ENCODE assay signal across 8 mouse cellular contexts in genomic region chr13:110368556-110369040, GRCm38 (mm10). TPM values are rescaled to one million over a fixed set of nuclear protein-coding genes. Genes with fewer than 3 reads are reported as not detected.
DNase-seq lines count a peak whose midpoint lies in the region; ATAC-seq and TF ChIP-seq lines count a peak whose summit lies in the region.
"Not testable (repeated sequence)": the region's sequence is repeated elsewhere in the genome, so short reads cannot be mapped to it uniquely, and the experiment has no call there.
"Had no signal": no experiment of that assay in that cellular context is flagged by ENCODE, and none has a peak within 500 bp of the region (broad histone marks: within the 10 kb centered on the region; RNA-seq: fewer than 3 reads in every experiment).

No protein-coding gene starts in this region.

- not testable (repeated sequence) for H3K4me2 ChIP-seq in midbrain, embryonic 14.5 days (ENCODE audit: low read length)

- H3K9ac ChIP-seq in midbrain, embryonic 14.5 days (replicated peaks; ENCODE audit: low read length) = not testable (repeated sequence)

- H3K4me1 ChIP-seq in midbrain, embryonic 14.5 days (ENCODE audit: control insufficient read depth, insufficient read depth, low read length) = not testable (repeated sequence)

- CTCF ChIA-PET in Patski (lab: Charles Lee) = interaction anchor here (0.6 to 1.2 kb wide), 5 partner anchors 294 to 762 kb away, joined by 3 read pairs; no protein-coding TSS in a partner anchor

- not testable (repeated sequence) for ATAC-seq in Patski
- ATAC-seq in midbrain, embryonic 14.5 days (ENCODE audit: low FRiP score, low TSS enrichment) = peak; percentile 48; the same call in 1 of the 2 replicates

- POLR2A ChIA-PET in Patski (lab: Charles Lee) = not testable (repeated sequence)

- not testable (repeated sequence) for H3K9me3 ChIP-seq in midbrain, embryonic 14.5 days (ENCODE audit: control insufficient read depth, low read length)

- peak; percentile 41 for TF ChIP-seq CTCF in Patski (IDR thresholded peaks at IDR 0.05)
- TF ChIP-seq CTCF in gastrocnemius, adult 2 months (IDR thresholded peaks at IDR 0.05) = peak; percentile 94

- H3K27me3 ChIP-seq in Patski; midbrain, embryonic 14.5 days (ENCODE audit: control insufficient read depth, insufficient read depth, low read length): not testable (repeated sequence)

- H3K4me3 ChIP-seq in gastrocnemius, adult 2 months; midbrain, embryonic 14.5 days (replicated peaks; ENCODE audit: low read depth, low read length): not testable (repeated sequence)

- not testable (repeated sequence) for H3K36me3 ChIP-seq in midbrain, embryonic 14.5 days (ENCODE audit: control insufficient read depth, insufficient read depth, low read length)

- 50% methylated on average over 6 of the region's 6 CpGs for WGBS in midbrain, embryonic 14.5 days

- in situ Hi-C loops in Patski (cut with MboI; ENCODE audit: low pct_unique_long_range_greater_than_20kb) = loop anchor here (10.0 to 25.0 kb wide), 2 partner anchors 444 to 581 kb away; no protein-coding TSS in a partner anchor

- not testable (repeated sequence) for H3K27ac ChIP-seq in gastrocnemius, adult 2 months; midbrain, embryonic 14.5 days (replicated peaks; ENCODE audit: low read depth, low read length)

- DNase-seq in Patski (ENCODE audit: low read depth, low spot score) = not testable (repeated sequence)
- peak; percentile 69 to 78 for DNase-seq in cerebellum, postnatal 14 days
- DNase-seq in gastrocnemius, adult 2 months = peak; percentile 32
- peak; percentile 38 for DNase-seq in kidney, adult 11 months
- DNase-seq in left cerebral cortex, postnatal 10 days (ENCODE audit: extremely low spot score in 1 of 2, low spot score in 2 of 2) = peak; percentile 33 to 56
- peak; percentile 87 for DNase-seq in midbrain, embryonic 14.5 days
- peak; percentile 37 for DNase-seq in right cerebral cortex, postnatal 4 days

- intact Hi-C loops in gastrocnemius, adult 2 months (cut with DNase I) = loop anchor here (1.0 kb wide), 1 partner anchor 306 kb away; no protein-coding TSS in a partner anchor
- intact Hi-C loops in left cerebral cortex, postnatal 10 days (cut with DNase I) = loop anchor here (2.0 to 10.0 kb wide), 2 partner anchors 306 to 444 kb away; no protein-coding TSS in a partner anchor

RNA-seq across cellular contexts. Expression of gene Gapt, which starts 11.6 kb away (rescaled TPM):
- polyA plus RNA-seq in Patski (2021) = not detected
- under 1 TPM; 0.13 to 0.14 TPM for total RNA-seq in gastrocnemius, adult 2 months (2021)
- total RNA-seq in left cerebral cortex, postnatal 10 days (2021) = not detected
- 0.11 TPM in 1 of 2 replicates, not detected in the other for polyA plus RNA-seq in midbrain, embryonic 14.5 days (2014; fragmentation: Nextera tagmentation; extraction: Ambion mirVana)
- polyA plus RNA-seq: limb, embryonic 11.5 days had no signal

RNA-seq across cellular contexts. Expression of gene Plk2, which starts 26.2 kb away (rescaled TPM):
- 104 TPM for polyA plus RNA-seq in Patski (2021)
- 1 to 10 TPM; 3.6 to 6.5 TPM for total RNA-seq in gastrocnemius, adult 2 months (2021)
- 100 to 1,000 TPM; 247 to 257 TPM for total RNA-seq in left cerebral cortex, postnatal 10 days (2021)
- 147 and 196 TPM in 2 replicates for polyA plus RNA-seq in midbrain, embryonic 14.5 days (2014; fragmentation: Nextera tagmentation; extraction: Ambion mirVana)

Comparison
In these comparisons a context has a peak if more than half of its experiments do, and no peak if none do; other contexts are left out.
1. RNA of gene Plk2, which starts 26.2 kb away (total RNA-seq): 247 to 257 TPM in left cerebral cortex, postnatal 10 days; 3.6 to 6.5 TPM in gastrocnemius, adult 2 months; every median in the first group is over 10 times any median in the second.